ENCODE assay signal across 9 mouse cellular contexts in genomic region chr11:87760301-87761081, GRCm38 (mm10). TPM values are rescaled to one million over a fixed set of nuclear protein-coding genes. Genes with fewer than 3 reads are reported as not detected.
DNase-seq lines count a peak whose midpoint lies in the region; ATAC-seq and TF ChIP-seq lines count a peak whose summit lies in the region.
"Had no signal": no experiment of that assay in that cellular context is flagged by ENCODE, and none has a peak within 500 bp of the region (broad histone marks: within the 10 kb centered on the region; RNA-seq: fewer than 3 reads in every experiment).

TSS of gene Tspoap1 (plus strand) at chr11:87760541.

- peaks cover 38% of the 10 kb centered on the region for H3K4me1 ChIP-seq in forebrain, postnatal 0 days (ENCODE audit: insufficient read depth)

- no peaks in the 10 kb centered on the region for H3K9me3 ChIP-seq in forebrain, postnatal 0 days (ENCODE audit: low read length)

- peak within 1 kb of the TSS; percentile 66 for H3K4me3 ChIP-seq in forebrain, postnatal 0 days (ENCODE audit: low read depth, low read length)

- peak; percentile 52 to 53 for DNase-seq in B cell, adult 2 months
- DNase-seq in cerebellum, adult 18-20 months = peak; percentile 65 to 77
- peak; percentile 91 for DNase-seq in forebrain, postnatal 0 days
- DNase-seq in left cerebral cortex, postnatal 14 days (ENCODE audit: low spot score in 2 of 2) = peak; percentile 81 to 87
- DNase-seq in naive thymus-derived CD4-positive, alpha-beta T cell, adult 2 months (ENCODE audit: low read depth) = peak; percentile 63
- no peak for DNase-seq in ovary, postnatal 14 days (ENCODE audit: low spot score)
- DNase-seq in gastrocnemius, postnatal 10 days = no peak
- no peak for DNase-seq in yolk sac, embryonic 10.5 days (ENCODE audit: low spot score)
- DNase-seq: lung, embryonic 14.5 days had no signal

- H3K27ac ChIP-seq in forebrain, postnatal 0 days (ENCODE audit: low read depth, low read length) = peak within 1 kb of the TSS; percentile 90

- H3K27me3 ChIP-seq in forebrain, postnatal 0 days (ENCODE audit: insufficient read depth, low read length) = no peaks in the 10 kb centered on the region

- TF ChIP-seq CTCF in forebrain, postnatal 0 days (IDR thresholded peaks at IDR 0.05; ENCODE audit: low read depth) = no peak

- H3K9ac ChIP-seq in forebrain, postnatal 0 days = peak within 1 kb of the TSS; percentile 82
- H3K9ac ChIP-seq: lung, embryonic 14.5 days had no signal

- ATAC-seq in forebrain, postnatal 0 days = peak; percentile 86

- intact Hi-C loops in left cerebral cortex, postnatal 14 days (cut with DNase I) = loop anchor here (5.0 kb wide), 1 partner anchor 163 kb away; no protein-coding TSS in a partner anchor

- 4% methylated on average over 23 of the region's 23 CpGs for WGBS in forebrain, postnatal 0 days

- peak within 1 kb of the TSS; percentile 95 for H3K4me2 ChIP-seq in forebrain, postnatal 0 days (ENCODE audit: low read depth)
- H3K4me2 ChIP-seq: lung, embryonic 14.5 days had no signal

- no peaks in the 10 kb centered on the region for H3K36me3 ChIP-seq in forebrain, postnatal 0 days (ENCODE audit: insufficient read depth)

RNA-seq across cellular contexts. Expression of gene Tspoap1, which starts in this region (rescaled TPM):
- total RNA-seq in forebrain, postnatal 0 days (2014; rRNA removed) = 119 and 199 TPM in 2 replicates
- polyA plus RNA-seq in forebrain, postnatal 0 days (2015; fragmentation: Nextera tagmentation; extraction: Ambion mirVana) = 10.5 and 20.1 TPM in 2 replicates
- total RNA-seq in left cerebral cortex, postnatal 14 days (2021) = 100 to 1,000 TPM; 154 to 162 TPM
- under 1 TPM; 0.27 to 0.38 TPM for total RNA-seq in gastrocnemius, postnatal 10 days (2021)

Comparison
In these comparisons a context has a peak if more than half of its experiments do, and no peak if none do; other contexts are left out.
1. RNA of gene Tspoap1 (total RNA-seq): 119 to 199 TPM in forebrain, postnatal 0 days and 154 to 162 TPM in left cerebral cortex, postnatal 14 days; 0.27 to 0.38 TPM in gastrocnemius, postnatal 10 days; every median in the first group is over 10 times any median in the second.
2. DNase-seq: peak in B cell, adult 2 months (2 of 2), cerebellum, adult 18-20 months (2 of 2), forebrain, postnatal 0 days (single experiment), left cerebral cortex, postnatal 14 days (2 of 2) and naive thymus-derived CD4-positive, alpha-beta T cell, adult 2 months (single experiment); none in ovary, postnatal 14 days (single experiment), gastrocnemius, postnatal 10 days (single experiment) and yolk sac, embryonic 10.5 days (single experiment).